Mouse (Mus musculus): ENCODE results near the gene Slc1a5. TPM values are rescaled to one million over a fixed set of nuclear protein-coding genes. Genes with fewer than 3 reads are reported as not detected.

The Slc1a5 gene
- polyA plus RNA-seq, 1 experiment from 2014 or later = 8.8 TPM

DNA sequence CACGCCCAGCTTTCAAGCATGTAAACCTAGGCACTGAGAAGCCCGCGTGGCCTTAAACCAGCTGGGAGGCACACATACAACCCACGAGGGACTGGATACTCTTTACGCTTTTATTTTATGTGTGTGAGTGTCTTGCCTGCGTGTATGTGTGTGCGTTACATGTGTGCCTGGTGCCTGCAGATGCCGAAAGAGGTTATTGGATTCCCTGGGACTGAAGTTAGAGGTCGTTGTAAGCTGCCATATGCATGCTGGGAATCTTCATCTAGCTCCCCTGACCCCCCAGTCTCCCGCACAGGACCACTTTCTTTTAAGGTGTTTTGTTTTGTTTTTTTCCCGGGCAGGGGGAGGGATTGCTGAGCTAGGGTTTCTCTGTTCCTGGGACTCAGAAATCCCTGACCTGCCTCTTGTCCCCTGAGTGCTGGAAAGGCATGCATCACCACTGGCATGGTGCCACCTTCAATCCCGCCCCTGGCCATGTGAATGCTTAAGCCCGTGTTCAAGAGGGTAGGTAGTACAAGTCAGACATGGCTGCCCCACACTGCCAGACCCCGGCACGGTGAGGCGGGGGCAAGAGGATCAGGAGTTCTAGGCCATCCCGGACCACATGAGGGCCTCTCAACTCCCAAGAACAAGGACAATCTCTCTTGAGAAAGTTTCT is 2.7 kb downstream of the Slc1a5 start:
- H3K4me2 ChIP-seq = peak overlapping the region; percentile 97
- no peak for ATAC-seq (ENCODE audit: low read depth)
- H3K4me1 ChIP-seq (replicated peaks) = peaks cover 41% of the 10 kb centered on the region
- H3K9ac ChIP-seq = peak overlapping the region; percentile 22
- 40% methylated on average over 17 of the region's 17 CpGs for WGBS
- H3K27me3 ChIP-seq = peaks cover 14% of the 10 kb centered on the region
- H3K4me3 ChIP-seq = peak overlapping the region; percentile 52; the same call in 1 of the 2 replicates
- H3K27ac ChIP-seq (replicated peaks) = no peak overlapping the region
- no peaks in the 10 kb centered on the region for H3K9me3 ChIP-seq
- no peaks in the 10 kb centered on the region for H3K36me3 ChIP-seq

DNA sequence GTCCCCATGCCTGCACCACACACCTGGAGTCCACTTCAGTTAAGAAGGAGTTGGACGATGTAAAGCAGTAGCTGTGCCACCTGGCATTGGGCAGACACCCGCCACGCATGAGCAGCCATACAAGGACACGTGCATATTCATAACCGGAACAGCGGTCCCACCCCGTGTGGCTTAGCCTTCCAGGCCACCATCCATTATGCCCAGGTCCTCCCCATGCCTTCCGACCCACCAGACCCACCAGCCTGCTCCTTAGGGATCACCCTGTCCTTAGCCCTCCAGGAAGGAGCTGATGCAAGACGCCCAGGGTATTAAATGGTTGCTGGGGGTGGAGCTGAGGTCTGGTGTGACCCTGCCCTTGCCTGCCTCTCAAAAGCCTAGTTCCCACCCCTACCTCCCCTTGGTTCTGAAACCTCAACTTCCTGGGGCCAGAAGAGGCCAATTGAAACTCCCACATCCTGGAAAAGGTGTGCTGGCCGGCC is 3.4 kb downstream of the Slc1a5 start:
- ATAC-seq (ENCODE audit: low read depth) = no peak
- Histone ChIP-seq H3K4me1 (replicated peaks) (peaks cover 41% of the 10 kb centered on the region), H3K9ac (no peak overlapping the region), H3K9me3 (no peaks in the 10 kb centered on the region), H3K36me3 (no peaks in the 10 kb centered on the region), H3K27me3 (peaks cover 14% of the 10 kb centered on the region), H3K4me2 (peak overlapping the region; percentile 97; the same call in 1 of the 2 replicates), H3K27ac (replicated peaks) (no peak overlapping the region), H3K4me3 (no peak overlapping the region)
- WGBS = 71% methylated on average over 10 of the region's 10 CpGs

DNA sequence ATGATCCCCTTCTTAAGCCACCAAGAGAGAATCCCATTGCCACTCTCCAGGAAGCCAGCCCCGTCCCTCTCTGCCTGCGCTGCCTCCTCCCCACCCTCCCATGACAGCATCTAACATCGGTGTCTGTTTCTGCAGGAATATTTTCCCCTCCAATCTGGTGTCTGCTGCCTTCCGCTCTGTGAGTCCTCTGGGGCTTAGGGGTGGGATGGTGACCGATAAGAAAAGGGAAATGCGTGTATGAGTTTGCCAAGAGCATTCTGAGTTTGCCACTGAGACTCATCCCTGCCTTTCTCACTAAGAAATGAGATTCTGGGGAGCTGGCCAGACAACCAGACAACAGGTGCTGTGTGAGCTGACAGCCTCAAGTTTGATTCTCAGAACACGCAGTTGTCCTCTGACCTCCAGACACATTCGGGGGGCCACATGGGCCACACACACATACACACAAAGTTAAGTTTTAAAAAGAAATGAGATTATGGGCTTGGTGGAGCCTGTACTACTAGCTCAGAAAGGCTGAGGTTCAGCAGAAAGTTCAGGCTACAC is 4.5 kb downstream of the Slc1a5 start:
- ATAC-seq (ENCODE audit: low read depth) = no peak
- no peaks in the 10 kb centered on the region for H3K9me3 ChIP-seq
- H3K27me3 ChIP-seq = peaks cover 14% of the 10 kb centered on the region
- H3K4me1 ChIP-seq (replicated peaks) = peaks cover 41% of the 10 kb centered on the region
- no peak overlapping the region for H3K4me2 ChIP-seq
- H3K9ac ChIP-seq = no peak overlapping the region
- WGBS = 82% methylated on average over 8 of the region's 8 CpGs
- peaks cover 3% of the 10 kb centered on the region; the same call in 1 of the 2 replicates for H3K36me3 ChIP-seq
- H3K4me3 ChIP-seq = no peak overlapping the region
- no peak overlapping the region for H3K27ac ChIP-seq (replicated peaks)

DNA sequence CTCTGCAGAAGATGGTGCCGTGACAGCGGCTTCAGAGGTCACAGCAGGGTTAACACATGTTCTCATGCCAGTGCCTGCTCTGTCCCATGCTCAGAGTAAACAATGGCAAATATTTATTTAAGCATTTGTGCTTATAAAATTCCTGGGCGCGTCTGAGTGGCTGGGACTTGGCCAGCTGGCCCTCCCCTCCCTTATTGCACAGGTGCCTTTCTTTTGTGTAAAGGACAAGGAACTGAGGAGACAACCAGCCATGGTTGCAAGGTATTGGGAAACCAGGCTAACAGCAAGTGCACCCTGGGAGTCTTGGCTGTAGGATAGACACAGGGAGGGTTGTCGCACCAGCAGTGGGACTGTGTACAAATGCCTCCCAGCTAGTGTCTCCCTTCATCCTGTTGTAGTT is 11.2 kb downstream of the Slc1a5 start:
- no peak overlapping the region for H3K9ac ChIP-seq
- H3K4me2 ChIP-seq = no peak overlapping the region
- H3K4me3 ChIP-seq = no peak overlapping the region
- no peaks in the 10 kb centered on the region for H3K9me3 ChIP-seq
- 89% methylated on average over 5 of the region's 5 CpGs for WGBS
- no peak overlapping the region for H3K27ac ChIP-seq (replicated peaks)
- no peaks in the 10 kb centered on the region for H3K27me3 ChIP-seq
- no peaks in the 10 kb centered on the region for H3K4me1 ChIP-seq (replicated peaks)
- ATAC-seq (ENCODE audit: low read depth) = no peak
- peaks cover 3% of the 10 kb centered on the region; the same call in 1 of the 2 replicates for H3K36me3 ChIP-seq

DNA sequence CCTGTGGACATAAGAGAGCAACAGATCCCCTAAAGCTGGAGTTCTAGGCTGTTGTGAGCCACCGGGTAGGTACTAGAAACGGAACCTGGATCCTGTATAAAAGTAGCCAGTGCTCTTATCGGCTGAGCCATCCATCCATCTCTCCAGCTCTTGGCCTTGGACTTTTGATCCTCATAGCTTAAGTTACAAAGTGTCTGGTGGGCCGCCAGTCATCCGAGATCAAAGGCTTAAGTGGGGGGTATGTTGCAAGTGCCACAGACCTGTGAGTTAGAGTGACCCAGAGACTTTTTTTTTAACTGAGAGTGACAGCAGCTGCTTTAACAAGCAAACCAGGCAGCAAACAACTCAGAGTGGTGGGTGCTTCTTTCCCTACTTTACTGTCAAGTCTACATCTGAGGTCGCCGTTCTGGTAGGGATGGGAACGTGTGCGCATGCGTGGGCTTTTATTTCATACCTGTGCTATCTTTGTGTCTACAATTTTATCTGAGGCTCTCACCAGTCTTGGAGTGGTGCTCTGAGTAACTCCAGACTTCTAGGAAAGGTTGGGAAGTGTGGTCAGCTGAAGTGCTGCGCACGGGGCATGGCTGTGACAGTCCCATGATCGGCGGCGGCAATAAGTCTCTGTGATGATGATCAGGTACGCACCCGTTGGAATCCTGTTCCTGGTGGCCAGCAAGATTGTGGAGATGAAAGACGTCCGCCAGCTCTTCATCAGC is 12.0 kb downstream of the Slc1a5 start:
- Histone ChIP-seq H3K27ac (replicated peaks) (no peak overlapping the region), H3K4me2 (no peak overlapping the region), H3K9ac (no peak overlapping the region), H3K4me1 (replicated peaks) (no peaks in the 10 kb centered on the region), H3K36me3 (peaks cover 3% of the 10 kb centered on the region; the same call in 1 of the 2 replicates), H3K9me3 (no peaks in the 10 kb centered on the region), H3K4me3 (no peak overlapping the region), H3K27me3 (no peaks in the 10 kb centered on the region)
- WGBS = 93% methylated on average over 19 of the region's 19 CpGs
- ATAC-seq (ENCODE audit: low read depth) = no peak

DNA sequence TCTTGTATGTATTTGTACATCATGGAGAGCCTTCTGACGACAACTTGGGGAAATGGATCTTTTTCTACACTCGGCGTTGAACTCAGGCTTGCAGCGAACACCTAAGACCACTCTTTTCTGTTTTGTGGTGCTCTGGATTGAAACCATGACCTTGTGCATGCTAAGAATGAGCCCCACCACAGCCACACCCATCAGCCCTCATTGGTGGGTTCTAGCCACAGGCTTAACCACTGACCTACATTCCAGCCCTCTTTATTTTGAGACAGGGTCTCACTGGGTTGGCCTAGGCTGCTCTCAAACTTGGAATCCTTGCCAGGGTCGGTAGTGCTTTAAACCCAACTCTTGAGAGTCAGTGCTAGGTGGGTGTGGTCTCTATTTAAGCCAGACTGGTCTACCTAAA is 13.7 kb downstream of the Slc1a5 start:
- Histone ChIP-seq H3K9me3 (no peaks in the 10 kb centered on the region), H3K9ac (no peak overlapping the region), H3K36me3 (peaks cover 3% of the 10 kb centered on the region; the same call in 1 of the 2 replicates), H3K27me3 (no peaks in the 10 kb centered on the region), H3K27ac (replicated peaks) (no peak overlapping the region), H3K4me1 (replicated peaks) (no peaks in the 10 kb centered on the region), H3K4me3 (no peak overlapping the region), H3K4me2 (no peak overlapping the region)
- 94% methylated on average over 5 of the region's 5 CpGs for WGBS
- ATAC-seq (ENCODE audit: low read depth) = no peak

DNA sequence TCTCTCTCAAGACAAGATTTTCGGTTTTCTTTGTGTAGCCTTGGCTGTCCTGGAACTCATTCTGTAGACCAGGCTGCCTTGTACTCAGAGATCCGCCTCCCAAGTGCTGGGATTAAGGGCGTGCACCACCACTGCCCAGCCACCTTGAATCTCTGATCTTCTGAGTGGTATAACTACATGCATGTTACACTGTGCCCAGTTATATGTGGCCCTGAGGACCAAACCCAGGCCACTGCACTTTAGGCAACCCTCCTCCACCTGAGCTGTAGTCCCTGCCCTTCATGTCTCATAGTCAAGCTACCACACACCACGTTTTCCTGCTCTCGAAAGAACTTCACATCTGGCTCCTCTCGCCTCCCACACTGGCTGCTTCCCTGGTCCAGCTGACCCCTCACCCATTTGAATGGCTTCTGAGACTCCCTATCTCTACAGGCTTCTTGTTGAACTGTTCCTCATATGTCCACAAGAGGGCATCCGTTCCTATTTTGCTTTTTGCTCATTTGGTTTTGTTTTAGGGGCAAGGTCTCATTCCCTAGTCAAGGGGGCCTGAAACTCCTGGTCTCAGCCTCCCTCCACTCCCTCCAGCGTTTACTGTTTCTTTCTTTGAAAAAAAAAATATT is 23.4 kb downstream of the Slc1a5 start:
- 33% methylated on average over 8 of the region's 8 CpGs for WGBS
- no peak for ATAC-seq (ENCODE audit: low read depth)
- Histone ChIP-seq H3K4me1 (replicated peaks) (peaks cover 2% of the 10 kb centered on the region; the same call in 1 of the 2 replicates), H3K27me3 (no peaks in the 10 kb centered on the region), H3K27ac (replicated peaks) (no peak overlapping the region), H3K4me2 (no peak overlapping the region), H3K36me3 (peaks cover 27% of the 10 kb centered on the region), H3K4me3 (no peak overlapping the region), H3K9me3 (no peaks in the 10 kb centered on the region), H3K9ac (no peak overlapping the region)

DNA sequence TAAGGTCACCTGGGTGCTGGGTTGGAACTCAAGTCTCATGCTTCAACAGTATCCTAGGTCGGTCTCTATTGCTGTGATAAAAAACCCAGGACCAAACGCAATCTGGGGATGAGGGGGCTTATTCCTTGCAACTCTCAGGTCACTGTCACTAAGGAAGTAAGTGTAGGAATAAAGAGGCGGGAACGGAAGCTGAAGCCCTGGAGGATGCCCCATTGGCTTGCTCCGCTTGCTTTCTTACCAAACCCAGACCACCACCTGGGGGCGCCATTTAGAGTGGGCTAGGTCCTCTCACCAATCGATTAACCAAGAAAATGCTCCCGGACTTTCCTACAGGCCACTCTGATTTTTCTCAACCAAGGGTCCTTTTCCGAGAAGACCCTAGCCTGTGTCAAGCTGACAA is 26.8 kb downstream of the Slc1a5 start:
- Histone ChIP-seq H3K9me3 (no peaks in the 10 kb centered on the region), H3K4me2 (no peak overlapping the region), H3K9ac (no peak overlapping the region), H3K27me3 (peaks cover 23% of the 10 kb centered on the region), H3K36me3 (peaks cover 29% of the 10 kb centered on the region), H3K27ac (replicated peaks) (no peak overlapping the region), H3K4me1 (replicated peaks) (peaks cover 36% of the 10 kb centered on the region), H3K4me3 (no peak overlapping the region)
- no peak for ATAC-seq (ENCODE audit: low read depth)
- 90% methylated on average over 9 of the region's 9 CpGs for WGBS

DNA sequence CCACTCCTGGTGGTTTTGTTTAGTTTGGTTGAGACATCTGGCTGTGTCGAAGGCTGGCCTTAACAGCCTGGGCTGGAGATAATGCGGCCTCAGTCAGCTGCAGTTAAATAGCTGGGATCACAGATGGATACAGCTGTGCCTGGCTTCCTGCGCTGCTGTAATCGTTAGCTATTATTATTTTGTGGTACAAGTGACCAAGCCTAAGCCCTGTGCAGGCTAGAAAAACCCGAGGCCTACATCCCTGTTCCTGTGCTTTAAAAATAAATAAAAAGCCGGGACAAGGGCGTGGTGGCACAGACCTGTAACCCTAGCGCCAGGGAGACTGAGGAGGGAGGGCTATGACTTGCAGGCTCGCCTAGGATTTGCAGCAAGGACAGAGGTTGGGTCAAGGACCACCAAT is 27.5 kb downstream of the Slc1a5 start:
- Histone ChIP-seq H3K36me3 (peaks cover 32% of the 10 kb centered on the region), H3K27me3 (peaks cover 28% of the 10 kb centered on the region), H3K4me2 (no peak overlapping the region), H3K4me3 (no peak overlapping the region), H3K9me3 (no peaks in the 10 kb centered on the region), H3K27ac (replicated peaks) (no peak overlapping the region), H3K4me1 (replicated peaks) (peaks cover 43% of the 10 kb centered on the region), H3K9ac (no peak overlapping the region)
- WGBS = 88% methylated on average over 9 of the region's 9 CpGs
- no peak for ATAC-seq (ENCODE audit: low read depth)

DNA sequence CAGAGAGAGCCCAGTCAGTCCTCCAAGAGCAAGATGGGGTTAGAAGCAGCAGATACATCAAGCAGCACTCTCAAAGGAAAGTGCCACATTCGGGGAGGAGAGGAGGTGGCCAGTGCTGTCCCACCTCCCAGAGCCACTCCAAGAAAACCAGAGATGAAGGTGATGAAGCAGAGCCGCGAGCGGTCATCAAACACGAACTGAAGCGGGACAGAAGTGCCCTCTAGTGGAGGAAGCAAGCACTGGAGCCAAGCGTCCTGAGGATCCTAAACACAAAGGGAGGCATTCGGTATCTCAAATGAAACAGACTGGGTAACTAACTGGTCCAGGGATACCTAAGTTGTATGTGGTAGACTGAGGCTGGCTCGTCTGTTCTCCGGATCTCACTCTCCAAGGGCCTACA is 28.6 kb downstream of the Slc1a5 start:
- H3K36me3 ChIP-seq = peaks cover 32% of the 10 kb centered on the region
- peak overlapping the region; percentile 87; the same call in 1 of the 2 replicates for H3K27ac ChIP-seq (replicated peaks)
- ATAC-seq (ENCODE audit: low read depth) = no peak; the same call in 1 of the 2 replicates
- H3K4me1 ChIP-seq (replicated peaks) = peaks cover 54% of the 10 kb centered on the region
- no peaks in the 10 kb centered on the region for H3K9me3 ChIP-seq
- peak overlapping the region; percentile 47; the same call in 1 of the 2 replicates for H3K4me3 ChIP-seq
- 0 out of 2 replicates have a peak overlapping the region, but pooled peaks have one; percentile 77 for H3K9ac ChIP-seq
- H3K27me3 ChIP-seq = peaks cover 28% of the 10 kb centered on the region
- peak overlapping the region; percentile 70 for H3K4me2 ChIP-seq
- WGBS = 30% methylated on average over 10 of the region's 10 CpGs

DNA sequence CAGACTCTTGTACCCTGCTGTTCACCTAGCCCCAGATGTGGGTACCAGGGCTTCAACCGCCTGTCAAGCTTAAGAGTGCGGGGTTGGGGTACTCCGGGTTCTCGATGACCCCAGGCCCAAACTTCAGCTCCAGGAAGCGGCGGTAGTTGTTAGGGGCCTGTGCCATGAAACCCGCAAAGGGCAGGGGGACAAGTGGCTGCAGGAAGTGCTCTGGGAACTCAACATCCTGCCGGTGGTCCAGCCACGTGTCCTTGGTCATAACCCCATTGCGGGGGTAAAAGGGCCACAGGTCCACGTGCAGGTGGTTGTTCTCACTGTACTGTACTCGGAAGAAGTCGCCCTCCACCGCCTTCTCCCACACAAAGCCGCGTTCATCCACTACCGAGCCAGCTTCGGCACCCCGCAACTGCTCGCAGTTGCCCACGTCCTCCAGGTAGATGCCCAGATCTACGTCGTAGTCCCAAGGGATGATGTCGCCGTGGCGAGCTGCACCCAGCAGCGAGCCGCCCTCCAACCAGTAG is 29.3 kb downstream of the Slc1a5 start:
- ATAC-seq (ENCODE audit: low read depth) = 0 out of 2 replicates have a peak, but pooled peaks have one; percentile 1
- WGBS = 52% methylated on average over 28 of the region's 28 CpGs
- H3K4me1 ChIP-seq (replicated peaks) = peaks cover 61% of the 10 kb centered on the region
- no peaks in the 10 kb centered on the region for H3K9me3 ChIP-seq
- peak overlapping the region; percentile 47 for H3K4me3 ChIP-seq
- H3K36me3 ChIP-seq = peaks cover 32% of the 10 kb centered on the region
- H3K4me2 ChIP-seq = peak overlapping the region; percentile 70
- peak overlapping the region; percentile 77 for H3K9ac ChIP-seq
- peak overlapping the region; percentile 87 for H3K27ac ChIP-seq (replicated peaks)
- peaks cover 28% of the 10 kb centered on the region for H3K27me3 ChIP-seq

All from neural tube, embryonic 13.5 days (tissue).